Mouse (Mus musculus): ENCODE measurements around the gene Dync1i1. TPM values are rescaled to one million over a fixed set of nuclear protein-coding genes. Genes with fewer than 3 reads are reported as not detected.

Dync1i1 gene
- polyA plus RNA-seq, 1 experiment from 2014 or later: 17.1 TPM

GRCm38 (mm10) chr6:5991817-5992755 is 266.6 kb downstream of the Dync1i1 start:
- H3K27ac ChIP-seq: peak overlapping the region; percentile 69
- H3K4me2 ChIP-seq: peak overlapping the region; percentile 46
- H3K9ac ChIP-seq: 0 out of 2 replicates have a peak overlapping the region, but pooled peaks have one; percentile 36

DNA sequence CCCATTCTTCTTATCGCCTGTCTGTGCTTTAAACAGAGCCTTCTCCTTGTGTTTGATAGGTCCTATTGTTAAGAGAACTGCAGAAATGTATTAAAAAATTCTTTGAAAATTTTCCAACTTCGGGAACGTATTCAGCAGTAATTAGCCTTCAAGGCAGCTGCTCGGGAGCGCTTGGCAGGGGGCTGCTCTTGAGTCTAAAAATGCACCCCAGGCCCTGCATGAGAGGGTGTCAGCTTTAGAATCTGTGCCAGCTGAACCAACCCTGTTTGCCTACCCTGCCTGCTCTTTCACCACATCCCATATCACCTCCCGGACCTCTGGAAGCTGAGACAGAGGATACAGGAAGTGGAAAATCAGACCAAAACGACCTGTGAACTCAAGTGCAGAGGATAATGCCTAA is 267.6 kb downstream of the Dync1i1 start:
- no peak overlapping the region for H3K9ac ChIP-seq
- 12% methylated on average over 7 of the region's 7 CpGs for WGBS
- no peaks in the 10 kb centered on the region for H3K36me3 ChIP-seq (ENCODE audit: poor library complexity, severe bottlenecking)
- H3K4me3 ChIP-seq: no peak overlapping the region
- H3K27ac ChIP-seq: peak overlapping the region; percentile 48; the same call in 1 of the 2 replicates
- peak; percentile 75 for ATAC-seq
- peaks cover 32% of the 10 kb centered on the region for H3K4me1 ChIP-seq
- peak overlapping the region; percentile 5; the same call in 1 of the 2 replicates for H3K4me2 ChIP-seq
- peaks cover 3% of the 10 kb centered on the region; the same call in 1 of the 2 replicates for H3K27me3 ChIP-seq
- no peaks in the 10 kb centered on the region for H3K9me3 ChIP-seq (replicated peaks)

More at GRCm38 (mm10) chr6:5991817-5992755, 266.6 kb downstream of the Dync1i1 start:
- peak; percentile 75 for ATAC-seq
- peaks cover 3% of the 10 kb centered on the region; the same call in 1 of the 2 replicates for H3K27me3 ChIP-seq
- 31% methylated on average over 23 of the region's 25 CpGs for WGBS
- peaks cover 26% of the 10 kb centered on the region for H3K4me1 ChIP-seq
- H3K4me3 ChIP-seq: no peak overlapping the region
- H3K36me3 ChIP-seq (ENCODE audit: poor library complexity, severe bottlenecking): no peaks in the 10 kb centered on the region
- H3K9me3 ChIP-seq (replicated peaks): no peaks in the 10 kb centered on the region

GRCm38 (mm10) chr6:5997535-5997934 is 272.1 kb downstream of the Dync1i1 start:
- 60% methylated on average over 6 of the region's 6 CpGs for WGBS
- no peak overlapping the region for H3K27ac ChIP-seq

GRCm38 (mm10) chr6:6002061-6002460 is 276.6 kb downstream of the Dync1i1 start:
- Histone ChIP-seq H3K9me3 (replicated peaks) (no peaks in the 10 kb centered on the region), H3K27me3 (no peaks in the 10 kb centered on the region), H3K27ac (no peak overlapping the region), H3K4me1 (peaks cover 25% of the 10 kb centered on the region), H3K36me3 (ENCODE audit: poor library complexity, severe bottlenecking) (no peaks in the 10 kb centered on the region), H3K4me2 (no peak overlapping the region), H3K4me3 (no peak overlapping the region), H3K9ac (no peak overlapping the region)
- no peak for ATAC-seq
- WGBS: 74% methylated on average over 3 of the region's 3 CpGs

More at GRCm38 (mm10) chr6:5997535-5997934, 272.1 kb downstream of the Dync1i1 start:
- Histone ChIP-seq H3K9ac (no peak overlapping the region), H3K4me2 (no peak overlapping the region), H3K27me3 (peaks cover 3% of the 10 kb centered on the region; the same call in 1 of the 2 replicates), H3K36me3 (ENCODE audit: poor library complexity, severe bottlenecking) (no peaks in the 10 kb centered on the region), H3K4me1 (peaks cover 14% of the 10 kb centered on the region), H3K4me3 (no peak overlapping the region), H3K9me3 (replicated peaks) (no peaks in the 10 kb centered on the region)
- no peak for ATAC-seq

GRCm38 (mm10) chr6:6004756-6005485 is 279.5 kb downstream of the Dync1i1 start:
- Histone ChIP-seq H3K27me3 (no peaks in the 10 kb centered on the region), H3K4me2 (peak overlapping the region; percentile 89), H3K4me1 (peaks cover 21% of the 10 kb centered on the region), H3K27ac (peak overlapping the region; percentile 10; the same call in 1 of the 2 replicates), H3K36me3 (ENCODE audit: poor library complexity, severe bottlenecking) (no peaks in the 10 kb centered on the region), H3K9me3 (replicated peaks) (no peaks in the 10 kb centered on the region), H3K4me3 (no peak overlapping the region), H3K9ac (0 out of 2 replicates have a peak overlapping the region, but pooled peaks have one; percentile 8)
- WGBS: 42% methylated on average over 12 of the region's 12 CpGs
- ATAC-seq: peak; percentile 38

DNA sequence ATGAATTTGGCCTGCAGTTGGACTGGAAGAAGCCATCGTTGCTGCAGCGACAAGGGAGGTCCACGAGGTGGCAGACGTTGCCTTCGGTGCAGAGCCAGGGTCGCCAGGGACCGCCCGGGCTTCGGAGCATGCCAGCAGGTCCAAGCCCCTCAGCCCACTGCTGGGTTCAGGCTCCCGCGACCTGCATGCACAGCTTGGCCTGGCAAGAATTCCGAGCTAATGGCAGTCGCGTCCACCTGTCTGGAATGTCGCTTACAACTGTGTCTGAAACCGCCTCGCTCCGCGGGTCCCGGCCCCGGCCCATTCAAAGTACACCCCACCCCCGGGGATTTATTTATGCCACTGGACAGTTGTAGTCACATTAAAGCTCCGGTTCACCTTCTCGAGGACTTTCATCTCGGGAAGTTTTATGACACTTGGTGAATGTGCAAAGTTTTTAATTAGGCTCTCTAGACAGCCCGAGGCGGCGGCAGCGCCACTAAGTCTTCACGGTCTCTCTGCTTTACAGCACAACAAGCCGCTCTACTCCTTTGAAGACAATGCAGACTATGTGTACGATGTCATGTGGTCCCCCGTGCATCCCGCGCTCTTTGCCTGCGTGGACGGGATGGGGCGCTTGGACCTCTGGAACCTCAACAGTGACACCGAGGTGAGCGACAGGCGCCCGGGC is 280.5 kb downstream of the Dync1i1 start:
- peak overlapping the region; percentile 65 for H3K9ac ChIP-seq
- peak overlapping the region; percentile 89 for H3K4me2 ChIP-seq
- peak overlapping the region; percentile 51 for H3K4me3 ChIP-seq
- no peaks in the 10 kb centered on the region for H3K36me3 ChIP-seq (ENCODE audit: poor library complexity, severe bottlenecking)
- peaks cover 21% of the 10 kb centered on the region for H3K4me1 ChIP-seq
- peak overlapping the region; percentile 52 for H3K27ac ChIP-seq
- H3K27me3 ChIP-seq: no peaks in the 10 kb centered on the region
- peak; percentile 95 for ATAC-seq
- under 1% methylated on average over 42 of the region's 42 CpGs for WGBS
- no peaks in the 10 kb centered on the region for H3K9me3 ChIP-seq (replicated peaks)

DNA sequence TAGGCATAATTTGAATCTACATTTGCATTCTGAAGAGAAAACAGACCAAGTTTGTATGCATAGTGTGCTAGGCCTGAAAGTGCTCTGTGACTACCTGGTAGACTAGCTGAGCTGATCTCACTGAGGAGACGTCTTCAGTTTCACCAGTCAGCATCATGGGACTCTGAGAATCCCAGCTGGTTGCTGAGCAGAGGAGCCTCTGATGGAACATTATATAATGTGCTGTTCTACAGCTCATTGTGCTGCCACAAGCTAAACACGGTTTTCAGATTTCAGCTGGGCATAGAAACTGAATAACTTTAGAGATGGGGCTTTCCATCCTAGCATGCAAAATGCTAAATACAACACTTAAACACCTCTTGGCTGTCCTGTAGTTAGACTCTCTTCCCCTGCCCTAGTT is 285.9 kb downstream of the Dync1i1 start:
- no peak overlapping the region for H3K27ac ChIP-seq
- no peaks in the 10 kb centered on the region for H3K27me3 ChIP-seq
- no peaks in the 10 kb centered on the region for H3K36me3 ChIP-seq (ENCODE audit: poor library complexity, severe bottlenecking)
- ATAC-seq: no peak
- H3K4me3 ChIP-seq: no peak overlapping the region
- no peaks in the 10 kb centered on the region for H3K9me3 ChIP-seq (replicated peaks)
- peaks cover 6% of the 10 kb centered on the region for H3K4me1 ChIP-seq
- H3K9ac ChIP-seq: no peak overlapping the region
- WGBS: 80% methylated on average over 2 of the region's 2 CpGs
- H3K4me2 ChIP-seq: no peak overlapping the region

- no peak for ATAC-seq
- Histone ChIP-seq H3K9ac (no peak overlapping the region), H3K27ac (no peak overlapping the region), H3K27me3 (no peaks in the 10 kb centered on the region), H3K4me1 (peaks cover 6% of the 10 kb centered on the region; the same call in 1 of the 2 replicates), H3K4me3 (no peak overlapping the region), H3K9me3 (replicated peaks) (no peaks in the 10 kb centered on the region), H3K36me3 (ENCODE audit: poor library complexity, severe bottlenecking) (no peaks in the 10 kb centered on the region), H3K4me2 (no peak overlapping the region)
- 51% methylated on average over 15 of the region's 15 CpGs for WGBS
Observed at GRCm38 (mm10) chr6:6015616-6016015, 290.2 kb downstream of the Dync1i1 start.

- Histone ChIP-seq H3K9me3 (replicated peaks) (no peaks in the 10 kb centered on the region), H3K27ac (no peak overlapping the region), H3K4me2 (no peak overlapping the region), H3K9ac (no peak overlapping the region), H3K4me3 (no peak overlapping the region), H3K27me3 (no peaks in the 10 kb centered on the region), H3K4me1 (peaks cover 6% of the 10 kb centered on the region; the same call in 1 of the 2 replicates), H3K36me3 (ENCODE audit: poor library complexity, severe bottlenecking) (no peaks in the 10 kb centered on the region)
- 54% methylated on average over 9 of the region's 9 CpGs for WGBS
- ATAC-seq: no peak
Observed at GRCm38 (mm10) chr6:6016931-6017330, 291.5 kb downstream of the Dync1i1 start.

GRCm38 (mm10) chr6:6023976-6024375 is 298.5 kb downstream of the Dync1i1 start:
- 21% methylated on average over 6 of the region's 6 CpGs for WGBS
- Histone ChIP-seq H3K4me1 (peaks cover 9% of the 10 kb centered on the region; the same call in 1 of the 2 replicates), H3K4me2 (no peak overlapping the region), H3K27ac (no peak overlapping the region), H3K27me3 (no peaks in the 10 kb centered on the region), H3K9me3 (replicated peaks) (no peaks in the 10 kb centered on the region), H3K9ac (no peak overlapping the region), H3K36me3 (ENCODE audit: poor library complexity, severe bottlenecking) (no peaks in the 10 kb centered on the region), H3K4me3 (no peak overlapping the region)
- peak; percentile 55; the same call in 1 of the 2 replicates for ATAC-seq

GRCm38 (mm10) chr6:6027664-6028063 is 302.2 kb downstream of the Dync1i1 start:
- no peak for ATAC-seq
- no peak overlapping the region for H3K4me3 ChIP-seq

More at GRCm38 (mm10) chr6:6027664-6028063, 302.2 kb downstream of the Dync1i1 start:
- no peak overlapping the region for H3K4me2 ChIP-seq
- 96% methylated on average over 6 of the region's 6 CpGs for WGBS
- no peaks in the 10 kb centered on the region for H3K27me3 ChIP-seq
- H3K36me3 ChIP-seq (ENCODE audit: poor library complexity, severe bottlenecking): no peaks in the 10 kb centered on the region
- H3K9me3 ChIP-seq (replicated peaks): no peaks in the 10 kb centered on the region
- H3K27ac ChIP-seq: no peak overlapping the region
- H3K4me1 ChIP-seq: peaks cover 9% of the 10 kb centered on the region; the same call in 1 of the 2 replicates
- no peak overlapping the region for H3K9ac ChIP-seq
